Mouse (Mus musculus) heart, postnatal 0 days (tissue): ENCODE measurements at regions not wholly inside any gene's neighbourhood (a gene's known extent, or its start where the extent isn't known, plus 50 kb on each side); places are given as distances from the start of the nearest gene placed in this dataset.

Experiments
- CTCF ChIP-seq: IDR thresholded peaks from 2 replicates; pipeline ENCODE4 v1.5.1; 2016; ENCODE audit warnings: antibody characterized with exemption, control low read depth, low read depth
- EP300 ChIP-seq: IDR thresholded peaks from 2 replicates; pipeline ENCODE4 v1.6.1; 2016; ENCODE audit warnings: antibody characterized with exemption, low read depth

DNA sequence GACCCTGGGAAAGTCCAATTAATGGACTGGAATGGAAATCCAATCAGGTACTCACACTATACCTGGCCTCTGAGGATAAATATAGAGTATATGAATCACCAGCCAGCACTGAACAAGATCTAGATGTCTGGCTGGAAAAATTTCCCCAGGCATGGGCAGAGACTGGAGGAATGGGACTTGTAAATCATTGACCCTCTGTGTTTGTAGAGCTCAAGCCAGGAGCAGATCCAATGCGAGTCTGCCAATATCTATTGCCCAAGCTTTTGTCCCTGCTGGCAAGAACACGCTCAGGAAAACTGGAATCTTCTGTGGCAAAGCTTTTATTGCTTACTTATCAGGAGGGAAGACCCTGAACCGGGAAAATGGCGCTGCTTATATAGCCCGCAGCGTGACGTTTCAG is 77.8 kb downstream of the Mup20 start:
- no peak for TF ChIP-seq EP300
- no peak for TF ChIP-seq CTCF
